Comparison of ENCODE assay signal across 12 mouse cellular contexts in genomic region chr13:25270402-25270801, GRCm38 (mm10). TPM values are rescaled to one million over a fixed set of nuclear protein-coding genes. Genes with fewer than 3 reads are reported as not detected.
DNase-seq lines count a peak whose midpoint lies in the region; ATAC-seq and TF ChIP-seq lines count a peak whose summit lies in the region.
"Not testable (repeated sequence)": the region's sequence is repeated elsewhere in the genome, so short reads cannot be mapped to it uniquely, and the experiment has no call there.
"Had no signal": no experiment of that assay in that cellular context is flagged by ENCODE, and none has a peak within 500 bp of the region (broad histone marks: within the 10 kb centered on the region; RNA-seq: fewer than 3 reads in every experiment).

Gene Nrsn1, minus strand, starts transcription at chr13:25270502.

- not testable (repeated sequence) for TF ChIP-seq EP300 in ES-Bruce4 (IDR thresholded peaks at IDR 0.05; ENCODE audit: insufficient read depth, low read depth, low read length)

- DNase-seq in left cerebral cortex, adult 18-20 months (ENCODE audit: low spot score in 2 of 2); midbrain, embryonic 10.5 days (ENCODE audit: low spot score): not testable (repeated sequence)

- peak within 1 kb of the TSS; percentile 70 for H3K4me3 ChIP-seq in ES-Bruce4 (ENCODE audit: low read depth, low read length)
- H3K4me3 ChIP-seq in forebrain, embryonic 12.5 days (replicated peaks): peak within 1 kb of the TSS; percentile 46
- peak within 1 kb of the TSS; percentile 38 for H3K4me3 ChIP-seq in heart, embryonic 15.5 days
- H3K4me3 ChIP-seq in intestine, embryonic 16.5 days (ENCODE audit: low read length): peak within 1 kb of the TSS; percentile 42
- peak within 1 kb of the TSS; percentile 36 for H3K4me3 ChIP-seq in limb, embryonic 15.5 days
- H3K4me3 ChIP-seq in midbrain, embryonic 10.5 days: peak within 1 kb of the TSS; percentile 56
- H3K4me3 ChIP-seq in olfactory bulb, adult 2 months (ENCODE audit: insufficient read depth, low read depth, low read length): peak within 1 kb of the TSS; percentile 51

- not testable (repeated sequence) for TF ChIP-seq CTCF in ES-Bruce4 (IDR thresholded peaks at IDR 0.05; ENCODE audit: low read depth, low read length); olfactory bulb, adult 2 months (IDR thresholded peaks at IDR 0.05; ENCODE audit: insufficient read depth, low read depth, low read length)

- peak within 1 kb of the TSS; percentile 65 for H3K4me2 ChIP-seq in forebrain, embryonic 12.5 days
- H3K4me2 ChIP-seq in heart, embryonic 15.5 days: peak within 1 kb of the TSS; percentile 76
- H3K4me2 ChIP-seq in intestine, embryonic 16.5 days (ENCODE audit: low read depth, low read length): peak within 1 kb of the TSS; percentile 77
- peak within 1 kb of the TSS; percentile 84 for H3K4me2 ChIP-seq in limb, embryonic 15.5 days

- not testable (repeated sequence) for H3K4me1 ChIP-seq in ES-Bruce4 (ENCODE audit: control insufficient read depth, insufficient read depth, low read length); forebrain, embryonic 12.5 days; heart, embryonic 15.5 days (replicated peaks); intestine, embryonic 16.5 days (ENCODE audit: control insufficient read depth, insufficient read depth, low read length); limb, embryonic 15.5 days; olfactory bulb, adult 2 months (ENCODE audit: control insufficient read depth, insufficient read depth, low read length)
- peaks cover 14% of the 10 kb centered on the region for H3K4me1 ChIP-seq in midbrain, embryonic 10.5 days

- ATAC-seq in forebrain, embryonic 12.5 days (ENCODE audit: low FRiP score); heart, embryonic 15.5 days (replicated peaks; ENCODE audit: insufficient number of reproducible peaks, insufficient read depth, low FRiP score, low read depth); intestine, embryonic 16.5 days; limb, embryonic 15.5 days (ENCODE audit: insufficient number of reproducible peaks, low FRiP score, low TSS enrichment, low read depth): not testable (repeated sequence)

- H3K27me3 ChIP-seq in ES-Bruce4 (ENCODE audit: control insufficient read depth, insufficient read depth, low read length, poor library complexity, severe bottlenecking); forebrain, embryonic 12.5 days; heart, embryonic 15.5 days; intestine, embryonic 16.5 days (replicated peaks; ENCODE audit: control insufficient read depth, insufficient read depth, low read length); limb, embryonic 15.5 days; midbrain, embryonic 10.5 days (ENCODE audit: low read depth, poor library complexity, severe bottlenecking): not testable (repeated sequence)

- TF ChIP-seq POLR2A in ES-Bruce4 (IDR thresholded peaks at IDR 0.05; ENCODE audit: insufficient read depth, low read length); olfactory bulb, adult 2 months (IDR thresholded peaks at IDR 0.05; ENCODE audit: insufficient read depth, low read depth, low read length): not testable (repeated sequence)

- 0 out of 2 replicates have a peak within 1 kb of the TSS, but pooled peaks have one; percentile 32 for H3K27ac ChIP-seq in ES-Bruce4 (ENCODE audit: insufficient read depth, low read length)
- H3K27ac ChIP-seq in forebrain, embryonic 12.5 days: 0 out of 2 replicates have a peak within 1 kb of the TSS, but pooled peaks have one; percentile 2
- not testable (repeated sequence) for H3K27ac ChIP-seq in heart, embryonic 15.5 days; intestine, embryonic 16.5 days (ENCODE audit: low read length); limb, embryonic 15.5 days
- H3K27ac ChIP-seq in midbrain, embryonic 10.5 days (replicated peaks): peak within 1 kb of the TSS; percentile 75
- peak within 1 kb of the TSS; percentile 47 for H3K27ac ChIP-seq in olfactory bulb, adult 2 months (ENCODE audit: insufficient read depth, low read depth, low read length)

- WGBS in forebrain, embryonic 12.5 days: 63% methylated on average over 2 of the region's 2 CpGs
- 39% methylated on average over 2 of the region's 2 CpGs for WGBS in heart, embryonic 15.5 days
- WGBS in intestine, embryonic 16.5 days: 32% methylated on average over 2 of the region's 2 CpGs
- WGBS in limb, embryonic 15.5 days: 64% methylated on average over 2 of the region's 2 CpGs
- 66% methylated on average over 2 of the region's 2 CpGs for WGBS in midbrain, embryonic 10.5 days
- WGBS in olfactory bulb, adult 2 months: 44% methylated on average over 2 of the region's 2 CpGs

- H3K9ac ChIP-seq in ES-Bruce4 (ENCODE audit: low read depth, poor library complexity, severe bottlenecking); heart, embryonic 15.5 days; intestine, embryonic 16.5 days (ENCODE audit: low read depth, low read length); limb, embryonic 15.5 days: not testable (repeated sequence)
- H3K9ac ChIP-seq in forebrain, embryonic 12.5 days: peak within 1 kb of the TSS; percentile 40; the same call in 1 of the 2 replicates

- not testable (repeated sequence) for H3K9me3 ChIP-seq in ES-Bruce4 (replicated peaks; ENCODE audit: control insufficient read depth, insufficient read depth, low read length, poor library complexity, severe bottlenecking); forebrain, embryonic 12.5 days; heart, embryonic 15.5 days (replicated peaks); intestine, embryonic 16.5 days (ENCODE audit: control insufficient read depth, low read length); limb, embryonic 15.5 days; midbrain, embryonic 10.5 days (replicated peaks)

- not testable (repeated sequence) for H3K36me3 ChIP-seq in ES-Bruce4 (ENCODE audit: control insufficient read depth, insufficient read depth, low read length, poor library complexity, severe bottlenecking); forebrain, embryonic 12.5 days (replicated peaks); heart, embryonic 15.5 days; intestine, embryonic 16.5 days (ENCODE audit: control insufficient read depth, insufficient read depth, low read length); limb, embryonic 15.5 days; midbrain, embryonic 10.5 days

RNA-seq across cellular contexts. Expression of gene Nrsn1, which starts in this region (rescaled TPM):
- polyA plus RNA-seq in ES-Bruce4 (2011; ENCODE audit: insufficient read depth, insufficient read length, low read depth, missing spikeins): 4.0 and 5.0 TPM in 2 replicates
- 12.1 and 14.2 TPM in 2 replicates for polyA plus RNA-seq in forebrain, embryonic 12.5 days (2016; fragmentation: Nextera tagmentation; extraction: Ambion mirVana)
- polyA plus RNA-seq in heart, embryonic 15.5 days (2015; fragmentation: Nextera tagmentation; extraction: Ambion mirVana): 0.19 and 0.81 TPM in 2 replicates
- 3.4 and 3.6 TPM in 2 replicates for polyA plus RNA-seq in intestine, embryonic 16.5 days (2015; fragmentation: Nextera tagmentation; extraction: Ambion mirVana)
- 100 to 1,000 TPM; 464 to 491 TPM for total RNA-seq in left cerebral cortex, adult 18-20 months (2021)
- polyA plus RNA-seq in limb, embryonic 15.5 days (2015; fragmentation: Nextera tagmentation; extraction: Ambion mirVana): 0.42 and 0.43 TPM in 2 replicates
- polyA plus RNA-seq in midbrain, embryonic 10.5 days (2016; fragmentation: Nextera tagmentation; extraction: Ambion mirVana): 11.7 and 12.4 TPM in 2 replicates
- polyA plus RNA-seq in olfactory bulb, adult 2 months (2012; ENCODE audit: insufficient read depth, insufficient read length, low replicate concordance, missing spikeins): 162 TPM in 1 of 2 replicates, not detected in the other
- total RNA-seq: gastrocnemius, adult 18-20 months; megakaryocyte-erythroid progenitor cell, adult 5-6 weeks; MEL had no signal
- polyA plus RNA-seq: activated CD4-positive, CD25-positive, alpha-beta regulatory T cell, adult 4 months had no signal

Comparison
In these comparisons a context has a peak if more than half of its experiments do, and no peak if none do; other contexts are left out.
1. RNA of gene Nrsn1 (polyA plus RNA-seq): 162 TPM in olfactory bulb, adult 2 months; 12.1 to 14.2 TPM in forebrain, embryonic 12.5 days, 11.7 to 12.4 TPM in midbrain, embryonic 10.5 days, 4.0 to 5.0 TPM in ES-Bruce4, 3.4 to 3.6 TPM in intestine, embryonic 16.5 days, 0.42 to 0.43 TPM in limb, embryonic 15.5 days and 0.19 to 0.81 TPM in heart, embryonic 15.5 days; every median in the first group is over 10 times any median in the second.
2. Peak in every context shown above with its lines, with median percentiles within 50 percentile points of each other: H3K4me3 ChIP-seq and H3K4me2 ChIP-seq.